11 mouse cellular contexts compared by ENCODE assay signal in genomic region chr11:120901729-120902486, GRCm38 (mm10). TPM values are rescaled to one million over a fixed set of nuclear protein-coding genes. Genes with fewer than 3 reads are reported as not detected.
DNase-seq lines count a peak whose midpoint lies in the region; ATAC-seq and TF ChIP-seq lines count a peak whose summit lies in the region.
"Had no signal": no experiment of that assay in that cellular context is flagged by ENCODE, and none has a peak within 500 bp of the region (broad histone marks: within the 10 kb centered on the region; RNA-seq: fewer than 3 reads in every experiment).

No protein-coding gene starts in this region.

- ATAC-seq in stomach, embryonic 16.5 days (ENCODE audit: insufficient read depth, low FRiP score): no peak
- ATAC-seq: midbrain, embryonic 16.5 days had no signal

- no peaks in the 10 kb centered on the region for H3K36me3 ChIP-seq in stomach, embryonic 16.5 days (ENCODE audit: control insufficient read depth, insufficient read depth, low read length)

- no peak overlapping the region for H3K4me2 ChIP-seq in stomach, embryonic 16.5 days (ENCODE audit: low read depth, low read length)
- H3K4me2 ChIP-seq: forebrain, embryonic 12.5 days had no signal

- H3K9ac ChIP-seq in stomach, embryonic 16.5 days (ENCODE audit: low read length): no peak overlapping the region
- H3K9ac ChIP-seq: forebrain, embryonic 12.5 days had no signal

- no peak; the same call in 1 of the 2 replicates for TF ChIP-seq POLR2A in bone marrow, adult 2 months (IDR thresholded peaks at IDR 0.05; ENCODE audit: borderline replicate concordance, control insufficient read depth, low read depth, low read length)

- H3K27ac ChIP-seq in bone marrow, adult 2 months (ENCODE audit: control insufficient read depth, insufficient read depth, low read depth, low read length, poor library complexity): peak overlapping the region; percentile 19; the same call in 1 of the 2 replicates
- 0 out of 2 replicates have a peak overlapping the region, but pooled peaks have one; percentile 14 for H3K27ac ChIP-seq in stomach, embryonic 16.5 days (ENCODE audit: low read length)
- H3K27ac ChIP-seq: forebrain, embryonic 12.5 days had no signal

- TF ChIP-seq CTCF in bone marrow, adult 2 months (IDR thresholded peaks at IDR 0.05; ENCODE audit: control insufficient read depth, insufficient read depth, low read length): no peak

- H3K4me1 ChIP-seq in bone marrow, adult 2 months (ENCODE audit: control insufficient read depth, insufficient read depth, low read length): peaks cover 6% of the 10 kb centered on the region; the same call in 1 of the 2 replicates
- H3K4me1 ChIP-seq in stomach, embryonic 16.5 days (ENCODE audit: control insufficient read depth, insufficient read depth, low read length): peaks cover 9% of the 10 kb centered on the region; the same call in 1 of the 2 replicates
- H3K4me1 ChIP-seq: forebrain, embryonic 12.5 days had no signal

- H3K27me3 ChIP-seq in stomach, embryonic 16.5 days (ENCODE audit: control insufficient read depth, insufficient read depth, low read length): no peaks in the 10 kb centered on the region
- H3K27me3 ChIP-seq: forebrain, embryonic 12.5 days had no signal

- no peaks in the 10 kb centered on the region for H3K9me3 ChIP-seq in stomach, embryonic 16.5 days (replicated peaks; ENCODE audit: control insufficient read depth, low read length)
- H3K9me3 ChIP-seq: forebrain, embryonic 12.5 days had no signal

- H3K4me3 ChIP-seq in bone marrow, adult 2 months (replicated peaks; ENCODE audit: control insufficient read depth, low read depth, low read length): no peak overlapping the region
- no peak overlapping the region for H3K4me3 ChIP-seq in stomach, embryonic 16.5 days (replicated peaks; ENCODE audit: low read length)
- H3K4me3 ChIP-seq: forebrain, embryonic 12.5 days had no signal

- DNase-seq in layer of hippocampus, adult 9-11 months: peak; percentile 20
- DNase-seq in layer of hippocampus, adult 8-10 months (ENCODE audit: low spot score in 2 of 2): no peak
- peak; percentile 21 for DNase-seq in kidney, postnatal 10 days
- no peak for DNase-seq in cerebellum, postnatal 14 days
- DNase-seq in layer of hippocampus, adult 9-10 months (ENCODE audit: low spot score): no peak
- DNase-seq: left cerebral cortex, postnatal 4 days; right cerebral cortex, postnatal 4 days had no signal

- WGBS in bone marrow, adult 2 months: 90% methylated on average over 21 of the region's 21 CpGs
- 81% methylated on average over 21 of the region's 21 CpGs for WGBS in stomach, embryonic 16.5 days

RNA-seq across cellular contexts. Expression of gene Ccdc57, which starts 30.8 kb away (rescaled TPM):
- 10 to 100 TPM in 1 of 4 experiments, 1 to 10 TPM in 3; 9.0 to 10.0 (median 9.5) TPM for total RNA-seq in layer of hippocampus, adult 8-10 months (2022)
- polyA plus RNA-seq in bone marrow, adult 2 months (2011; ENCODE audit: insufficient read depth, insufficient read length, low replicate concordance, missing spikeins): 2.7 and 14.6 TPM in 2 replicates
- polyA plus RNA-seq in stomach, embryonic 16.5 days (2015; fragmentation: Nextera tagmentation; extraction: Ambion mirVana): 5.2 and 5.3 TPM in 2 replicates

RNA-seq across cellular contexts. Expression of gene Slc16a3, which starts 46.4 kb away (rescaled TPM):
- total RNA-seq in layer of hippocampus, adult 8-10 months (2022): 10 to 100 TPM in 1 of 4 experiments, 1 to 10 TPM in 3; 2.1 to 11.0 (median 7.0) TPM
- polyA plus RNA-seq in bone marrow, adult 2 months (2011; ENCODE audit: insufficient read depth, insufficient read length, low replicate concordance, missing spikeins): 14.3 and 50.1 TPM in 2 replicates
- polyA plus RNA-seq in stomach, embryonic 16.5 days (2015; fragmentation: Nextera tagmentation; extraction: Ambion mirVana): 53.5 and 64.3 TPM in 2 replicates

Comparison
In these comparisons a context has a peak if more than half of its experiments do, and no peak if none do; other contexts are left out.
1. DNase-seq: peak in layer of hippocampus, adult 9-11 months (single experiment) and kidney, postnatal 10 days (single experiment); none in layer of hippocampus, adult 8-10 months (0 of 2), cerebellum, postnatal 14 days (0 of 2) and layer of hippocampus, adult 9-10 months (single experiment).